Mouse (Mus musculus) lung, embryonic 15.5 days (tissue): ENCODE measurements around the gene Fgfr2. TPM values are rescaled to one million over a fixed set of nuclear protein-coding genes. Genes with fewer than 3 reads are reported as not detected.

Experiments
- ATAC-seq: fragments of 200-750 bp; cut with Nextera tagmentation; 2 replicates; pipeline ENCODE4 v1.8.0; 2017; ENCODE audit warnings: moderate number of reproducible peaks, borderline replicate concordance; ENCODE audit not compliant: low FRiP score, low TSS enrichment; ENCODE audit errors: extremely low read depth
- H3K27ac ChIP-seq: fragments of 300-500 bp; sonication (generic); 2 replicates; pipeline ENCODE4 v1.5.1; 2015; ENCODE audit warnings: moderate library complexity, mild to moderate bottlenecking, inconsistent platforms
- H3K27me3 ChIP-seq: fragments of 300-500 bp; sonication (generic); 2 replicates; pipeline ENCODE4 v1.6.1; 2015; ENCODE audit warnings: inconsistent platforms
- H3K36me3 ChIP-seq: fragments of 300-500 bp; sonication (generic); 2 replicates; pipeline ENCODE4 v1.6.1; 2015; ENCODE audit warnings: inconsistent platforms
- H3K4me1 ChIP-seq: fragments of 300-500 bp; sonication (generic); 2 replicates; pipeline ENCODE4 v1.6.1; 2015; ENCODE audit warnings: inconsistent platforms
- H3K4me2 ChIP-seq: fragments of 300-500 bp; sonication (generic); 2 replicates; pipeline ENCODE4 v1.6.1; 2015; ENCODE audit warnings: inconsistent platforms, mild to moderate bottlenecking, moderate library complexity
- H3K4me3 ChIP-seq: fragments of 300-500 bp; sonication (generic); 2 replicates; pipeline ENCODE4 v1.5.1; 2015; ENCODE audit warnings: mild to moderate bottlenecking, inconsistent platforms
- H3K9ac ChIP-seq: fragments of 300-500 bp; sonication (generic); 2 replicates; pipeline ENCODE4 v1.6.1; 2015; ENCODE audit warnings: inconsistent platforms
- H3K9me3 ChIP-seq: fragments of 300-500 bp; sonication (generic); 2 replicates; pipeline ENCODE4 v1.6.1; 2016; ENCODE audit warnings: inconsistent platforms
- WGBS: fragments of 180-500 bp; shearing (Covaris S2); methylation state at CpG from one replicate; pipeline ENCODE4 v1.1.7; 2015; 5-methylcytosine and 5-hydroxymethylcytosine counted together
- polyA plus RNA-seq: library from polyadenylated mRNA; unstranded; fragments of >200 nt; fragmentation: Nextera tagmentation; extraction: Ambion mirVana; gene quantifications from 2 replicates; pipeline ENCODE4 v1.2.1, GENCODE M21; 2015

Fgfr2 gene
- polyA plus RNA-seq, 1 experiment from 2014 or later: 160 TPM

DNA sequence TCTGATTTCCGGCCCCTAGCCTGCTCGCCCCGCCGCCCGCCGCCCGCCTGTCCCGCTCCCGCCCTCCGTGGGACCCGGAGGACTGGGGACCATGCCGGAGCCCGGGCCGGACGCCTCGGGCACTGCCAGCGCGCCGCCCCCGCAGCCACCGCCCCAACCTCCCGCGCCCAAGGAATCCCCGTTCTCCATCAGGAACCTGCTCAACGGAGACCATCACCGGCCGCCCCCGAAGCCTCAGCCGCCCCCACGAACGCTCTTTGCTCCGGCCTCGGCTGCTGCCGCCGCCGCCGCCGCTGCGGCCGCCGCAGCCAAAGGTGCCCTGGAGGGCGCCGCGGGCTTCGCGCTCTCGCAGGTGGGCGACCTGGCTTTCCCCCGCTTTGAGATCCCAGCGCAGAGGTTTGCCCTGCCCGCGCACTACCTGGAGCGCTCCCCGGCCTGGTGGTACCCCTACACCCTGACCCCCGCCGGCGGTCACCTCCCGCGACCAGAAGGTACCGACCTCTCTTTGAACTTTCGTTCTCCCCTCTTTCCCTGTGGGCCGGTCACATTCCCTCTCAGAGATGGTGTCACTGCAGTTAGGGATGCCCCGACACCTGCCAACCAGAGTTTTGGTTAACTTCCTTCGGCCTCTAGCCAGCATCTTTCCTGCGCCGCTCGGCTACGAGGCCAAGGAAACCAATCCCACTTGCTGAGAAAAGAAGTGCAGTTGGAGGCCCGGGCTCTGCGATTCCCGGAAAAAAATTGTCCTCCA, 1580.1 kb downstream of the Fgfr2 start:
- Histone ChIP-seq H3K4me3 (peak overlapping the region; percentile 38), H3K9ac (no peak overlapping the region)

DNA sequence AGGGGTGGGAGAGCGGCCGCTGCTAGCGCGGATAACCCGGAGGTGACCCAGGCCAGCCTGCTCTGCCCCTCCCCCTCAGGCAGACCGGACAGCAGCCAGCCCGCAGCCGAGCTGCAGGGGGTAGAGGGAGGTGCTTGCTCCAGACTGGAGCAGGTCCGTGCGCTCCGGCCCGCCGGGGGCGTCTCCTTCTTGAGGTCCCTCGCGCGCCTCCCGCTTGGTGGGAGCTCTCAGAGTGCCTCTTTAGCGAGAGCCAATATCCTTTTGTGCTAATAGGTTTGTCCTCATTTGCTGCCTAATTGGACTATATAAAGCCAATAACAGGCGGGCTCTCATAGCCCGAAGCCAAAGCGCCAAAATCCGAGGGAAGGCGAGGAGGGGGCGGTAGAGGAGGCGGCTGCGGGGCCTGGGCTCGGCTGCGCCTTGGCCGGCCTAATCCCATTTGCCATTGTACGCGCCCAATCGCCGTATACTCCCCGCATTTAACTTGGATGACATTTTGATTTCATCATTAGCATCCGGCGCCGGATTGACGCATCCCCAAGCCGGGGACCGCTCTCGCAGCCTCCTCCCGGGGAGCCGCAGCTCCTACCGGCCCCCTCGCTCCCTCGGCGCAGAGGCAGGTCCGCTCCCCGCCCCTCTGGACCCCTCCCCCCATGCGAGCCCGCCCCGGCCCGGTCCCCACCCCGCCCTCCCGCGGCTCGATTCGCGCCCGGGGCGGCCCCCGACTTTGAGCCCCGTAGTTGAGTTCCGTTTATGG, 1580.9 kb downstream of the Fgfr2 start, which contains the start of gene Hmx3:
Hmx3 (plus strand) TSS at position 753 of the 757 bp plus-strand sequence.
- Histone ChIP-seq H3K27me3 (peaks cover 98% of the 10 kb centered on the region), H3K4me2 (peak within 1 kb of the TSS; percentile 68), H3K4me3 (peak within 1 kb of the TSS; percentile 38), H3K4me1 (peaks cover 29% of the 10 kb centered on the region), H3K9ac (no peak within 1 kb of the TSS), H3K9me3 (no peaks in the 10 kb centered on the region), H3K27ac (no peak within 1 kb of the TSS), H3K36me3 (no peaks in the 10 kb centered on the region)
- WGBS: 0% methylated on average over 48 of the region's 65 CpGs
- no peak; the same call in 1 of the 2 replicates for ATAC-seq

More for the DNA sequence above, 1580.1 kb downstream of the Fgfr2 start:
- Histone ChIP-seq H3K36me3 (no peaks in the 10 kb centered on the region), H3K27me3 (peaks cover 98% of the 10 kb centered on the region), H3K9me3 (no peaks in the 10 kb centered on the region), H3K4me2 (peak overlapping the region; percentile 68), H3K4me1 (peaks cover 34% of the 10 kb centered on the region), H3K27ac (no peak overlapping the region)
- ATAC-seq: no peak
- WGBS: under 1% methylated on average over 63 of the region's 71 CpGs

DNA sequence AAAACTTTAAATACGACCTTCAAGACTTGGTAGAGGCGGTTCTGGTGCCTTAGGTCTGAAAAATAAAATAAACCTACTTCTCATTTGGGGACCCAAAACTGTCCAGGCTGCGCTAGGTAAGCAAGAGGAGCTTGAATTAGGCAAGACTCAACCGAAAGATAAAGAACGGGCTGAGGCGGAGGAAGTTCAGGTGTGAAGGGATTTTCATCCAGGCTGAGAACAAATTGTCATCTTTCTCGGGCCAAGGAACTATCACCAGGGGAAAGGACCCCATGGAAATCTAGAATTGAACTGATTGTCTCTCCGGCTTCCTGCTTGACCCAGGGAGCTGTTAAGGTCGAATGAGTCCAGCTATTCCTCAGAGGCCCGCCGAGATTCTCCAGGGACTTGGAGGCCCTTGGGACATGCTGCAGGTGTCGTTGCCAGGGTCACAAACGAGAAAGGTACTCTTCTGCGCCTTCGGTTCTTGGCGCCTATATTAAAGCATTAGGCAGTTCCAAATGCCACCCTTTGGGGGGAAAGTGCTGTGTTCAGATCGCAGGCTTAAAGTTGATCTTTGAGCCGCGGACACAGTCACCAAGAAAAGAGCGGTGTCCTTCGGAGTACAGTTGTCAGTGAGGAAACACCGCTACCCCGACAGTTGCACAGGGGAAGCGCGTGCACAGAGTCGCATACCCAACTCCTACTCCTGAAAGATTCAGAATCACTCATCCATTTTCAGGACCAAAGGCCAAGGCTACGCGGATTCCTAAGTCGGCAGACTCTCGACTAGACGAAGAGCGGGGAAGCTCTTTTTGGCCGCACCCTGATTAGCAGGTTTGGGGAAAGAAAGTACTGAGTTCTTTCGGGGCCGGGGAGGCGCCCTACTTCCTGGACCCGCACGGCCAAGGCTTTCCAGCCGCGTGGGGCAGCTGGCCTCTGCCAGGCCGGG, 1581.7 kb downstream of the Fgfr2 start:
- Histone ChIP-seq H3K9me3 (no peaks in the 10 kb centered on the region), H3K4me2 (peak overlapping the region; percentile 68), H3K36me3 (no peaks in the 10 kb centered on the region), H3K27me3 (peaks cover 98% of the 10 kb centered on the region), H3K9ac (no peak overlapping the region), H3K4me1 (peaks cover 29% of the 10 kb centered on the region), H3K4me3 (peak overlapping the region; percentile 38), H3K27ac (no peak overlapping the region)
- ATAC-seq: no peak
- 1% methylated on average over 41 of the region's 41 CpGs for WGBS

DNA sequence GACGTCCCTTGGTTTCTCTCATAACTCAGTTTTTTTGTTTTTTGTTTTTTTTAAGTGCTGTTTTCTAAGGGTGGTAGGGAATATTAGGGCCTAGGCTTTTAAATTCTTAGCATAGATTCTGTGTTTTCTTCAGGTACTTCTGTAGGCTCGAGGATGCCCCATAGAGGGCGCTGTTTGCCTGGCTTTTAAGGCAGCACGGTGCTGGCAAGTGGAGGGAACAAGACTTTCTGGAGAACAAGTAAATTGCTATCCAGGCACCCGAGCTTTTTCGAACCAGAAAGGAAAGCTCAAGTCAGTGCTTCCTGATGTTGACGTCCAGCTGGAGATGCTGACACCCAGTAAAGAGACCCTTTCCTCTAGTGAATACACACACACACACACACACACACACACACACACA, 1583.2 kb downstream of the Fgfr2 start:
- no peak for ATAC-seq
- no peaks in the 10 kb centered on the region for H3K9me3 ChIP-seq

DNA sequence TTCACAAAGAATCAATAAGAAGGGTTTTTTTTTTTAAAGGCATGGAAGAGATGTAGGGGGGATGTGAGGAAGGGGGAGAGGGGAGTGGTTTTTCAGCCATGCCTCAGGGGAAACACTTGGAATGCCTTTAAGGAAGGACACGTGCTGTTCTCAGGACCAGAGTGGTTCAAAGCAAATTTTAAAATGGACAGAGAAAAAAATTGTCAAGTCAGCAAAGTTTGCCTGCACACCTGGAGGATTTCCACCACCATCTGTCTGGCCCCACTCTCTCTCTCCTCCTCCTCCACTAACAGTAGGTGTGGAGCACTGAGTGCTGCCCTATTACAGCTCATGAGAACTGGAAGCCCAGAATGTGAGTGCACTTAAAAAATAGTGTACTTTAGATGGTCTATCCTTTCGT, 1619.4 kb downstream of the Fgfr2 start:
- H3K4me1 ChIP-seq: no peaks in the 10 kb centered on the region
- ATAC-seq: no peak
- H3K27me3 ChIP-seq: no peaks in the 10 kb centered on the region
- H3K36me3 ChIP-seq: no peaks in the 10 kb centered on the region
- WGBS: 73% methylated on average over 2 of the region's 2 CpGs
- H3K27ac ChIP-seq: no peak overlapping the region
- no peaks in the 10 kb centered on the region for H3K9me3 ChIP-seq
- H3K9ac ChIP-seq: no peak overlapping the region
- no peak overlapping the region for H3K4me3 ChIP-seq
- no peak overlapping the region for H3K4me2 ChIP-seq

More for the DNA sequence above, 1583.2 kb downstream of the Fgfr2 start:
- peaks cover 29% of the 10 kb centered on the region for H3K4me1 ChIP-seq
- 0% methylated on average over 7 of the region's 7 CpGs for WGBS
- H3K27me3 ChIP-seq: peaks cover 86% of the 10 kb centered on the region
- no peak overlapping the region for H3K4me3 ChIP-seq
- H3K9ac ChIP-seq: no peak overlapping the region
- no peak overlapping the region for H3K4me2 ChIP-seq
- no peak overlapping the region for H3K27ac ChIP-seq
- H3K36me3 ChIP-seq: no peaks in the 10 kb centered on the region

DNA sequence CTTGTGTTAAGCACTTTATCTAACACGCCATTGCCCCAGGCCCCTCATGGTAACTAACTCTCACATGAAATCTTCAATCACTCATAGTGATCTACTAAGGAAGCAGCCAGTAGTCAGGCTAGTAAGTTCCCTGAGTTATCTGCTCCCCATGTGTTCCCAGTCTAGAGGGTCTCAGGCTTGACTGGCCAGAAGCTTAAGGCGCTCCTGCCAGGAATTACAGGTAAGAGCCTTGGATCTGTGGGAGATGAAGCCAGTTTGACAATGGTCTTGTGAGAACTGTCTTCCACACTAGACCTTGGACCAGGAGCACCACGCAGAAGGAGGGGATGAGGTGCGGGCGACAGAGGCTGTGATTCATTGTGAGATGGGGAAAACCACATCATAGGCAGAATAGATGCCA, 1644.7 kb downstream of the Fgfr2 start:
- H3K4me1 ChIP-seq: no peaks in the 10 kb centered on the region
- no peak for ATAC-seq
- 93% methylated on average over 5 of the region's 5 CpGs for WGBS
- no peaks in the 10 kb centered on the region for H3K27me3 ChIP-seq
- H3K9me3 ChIP-seq: no peaks in the 10 kb centered on the region
- no peaks in the 10 kb centered on the region for H3K36me3 ChIP-seq
- no peak overlapping the region for H3K4me3 ChIP-seq
- H3K27ac ChIP-seq: no peak overlapping the region
- no peak overlapping the region for H3K9ac ChIP-seq
- no peak overlapping the region for H3K4me2 ChIP-seq

DNA sequence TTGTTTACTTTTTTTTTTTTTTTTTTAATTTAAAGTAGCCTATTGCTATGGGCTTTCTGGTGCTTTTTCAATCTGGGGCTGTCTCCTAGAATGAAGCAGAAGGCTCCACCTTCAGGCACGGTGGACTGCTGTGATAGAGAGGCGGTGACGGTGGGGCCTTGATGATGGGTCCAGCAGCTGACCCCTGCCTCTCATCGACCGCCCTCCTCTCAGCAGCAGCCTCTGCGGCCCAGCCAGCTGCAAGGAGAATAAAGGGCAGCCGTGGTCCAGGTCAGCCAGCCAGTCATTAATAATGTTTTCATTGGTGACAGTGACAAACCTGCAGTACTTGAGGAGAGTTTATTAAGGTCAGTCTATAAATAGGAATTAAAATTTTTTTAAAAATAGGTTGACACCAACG, 1646.0 kb downstream of the Fgfr2 start:
- no peak for ATAC-seq

DNA sequence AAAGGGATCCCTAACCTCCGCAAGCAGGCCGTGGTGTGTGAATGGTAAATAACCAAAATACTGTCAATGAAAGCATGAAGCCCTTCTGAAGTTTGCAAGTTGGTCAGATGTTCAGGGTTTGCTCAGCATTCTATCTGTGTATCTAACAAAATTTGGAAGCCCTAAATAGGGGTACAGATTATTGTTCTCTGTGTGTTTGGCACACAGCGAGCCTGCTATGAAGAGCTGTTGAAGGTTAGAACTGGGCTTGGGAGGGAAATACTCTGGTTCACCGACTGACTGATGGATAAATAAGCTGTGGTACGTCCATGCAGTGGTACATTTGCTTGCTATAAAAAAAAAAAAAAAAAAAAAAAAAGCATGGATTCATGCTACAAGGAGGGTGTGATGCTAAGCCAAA, 1651.6 kb downstream of the Fgfr2 start:
- H3K36me3 ChIP-seq: no peaks in the 10 kb centered on the region
- no peak overlapping the region for H3K27ac ChIP-seq
- H3K9me3 ChIP-seq: no peaks in the 10 kb centered on the region
- no peak overlapping the region for H3K4me2 ChIP-seq
- WGBS: 84% methylated on average over 5 of the region's 5 CpGs
- no peak overlapping the region for H3K4me3 ChIP-seq
- no peaks in the 10 kb centered on the region for H3K27me3 ChIP-seq
- H3K4me1 ChIP-seq: no peaks in the 10 kb centered on the region
- no peak for ATAC-seq
- H3K9ac ChIP-seq: no peak overlapping the region

More for the DNA sequence above, 1646.0 kb downstream of the Fgfr2 start:
- no peaks in the 10 kb centered on the region for H3K36me3 ChIP-seq
- no peaks in the 10 kb centered on the region for H3K9me3 ChIP-seq
- H3K4me3 ChIP-seq: no peak overlapping the region
- H3K27ac ChIP-seq: no peak overlapping the region
- no peaks in the 10 kb centered on the region for H3K27me3 ChIP-seq
- no peak overlapping the region for H3K9ac ChIP-seq
- H3K4me1 ChIP-seq: no peaks in the 10 kb centered on the region
- WGBS: 13% methylated on average over 8 of the region's 8 CpGs
- H3K4me2 ChIP-seq: no peak overlapping the region

DNA sequence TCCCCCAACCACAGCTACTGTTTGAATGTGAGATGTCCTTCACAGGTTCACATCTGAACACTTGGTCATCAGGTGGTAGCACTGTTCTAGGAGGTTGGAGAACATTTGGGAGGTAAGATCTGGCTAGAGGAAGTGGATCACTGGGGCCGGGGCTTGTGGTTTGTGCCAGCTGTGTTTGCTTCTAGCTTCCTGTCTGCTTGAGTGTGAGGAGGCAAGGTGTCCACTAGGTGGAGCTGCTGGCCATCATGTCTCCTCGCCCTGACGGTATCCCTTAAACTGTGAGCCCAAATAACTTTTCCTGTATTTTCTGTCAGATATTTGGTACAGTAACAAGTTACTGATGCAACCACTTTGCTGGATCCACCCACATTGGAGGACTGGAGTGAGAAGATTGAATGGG, 1653.6 kb downstream of the Fgfr2 start:
- H3K9me3 ChIP-seq: no peaks in the 10 kb centered on the region
- no peak for ATAC-seq
- 55% methylated on average over 3 of the region's 3 CpGs for WGBS
- H3K4me1 ChIP-seq: no peaks in the 10 kb centered on the region
- H3K4me2 ChIP-seq: no peak overlapping the region
- no peak overlapping the region for H3K4me3 ChIP-seq
- no peak overlapping the region for H3K27ac ChIP-seq
- H3K36me3 ChIP-seq: no peaks in the 10 kb centered on the region
- H3K27me3 ChIP-seq: no peaks in the 10 kb centered on the region
- H3K9ac ChIP-seq: no peak overlapping the region

DNA sequence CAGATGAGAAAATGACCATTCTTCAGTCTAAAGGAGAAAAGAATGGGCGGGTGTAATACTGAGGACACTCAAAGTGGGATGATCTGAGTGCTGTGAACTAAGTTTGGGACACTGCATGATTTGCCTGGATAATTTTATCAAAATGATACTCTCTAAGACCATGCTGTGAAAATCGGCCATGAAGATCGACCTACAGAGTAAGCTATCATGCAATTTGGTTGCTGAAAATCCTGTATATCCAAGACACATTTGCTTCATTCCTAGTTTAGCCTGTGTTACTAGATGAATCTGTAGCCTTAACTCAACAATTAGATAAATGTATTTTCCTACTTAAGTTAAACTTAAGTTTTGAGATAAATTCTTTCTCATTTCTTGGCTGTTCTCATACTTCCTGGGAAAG, 1655.8 kb downstream of the Fgfr2 start:
- H3K27ac ChIP-seq: no peak overlapping the region
- ATAC-seq: no peak
- no peak overlapping the region for H3K9ac ChIP-seq
- H3K9me3 ChIP-seq: no peaks in the 10 kb centered on the region
- no peaks in the 10 kb centered on the region for H3K27me3 ChIP-seq
- H3K4me2 ChIP-seq: no peak overlapping the region
- no peak overlapping the region for H3K4me3 ChIP-seq
- WGBS: 72% methylated on average over 3 of the region's 3 CpGs
- H3K4me1 ChIP-seq: no peaks in the 10 kb centered on the region
- no peaks in the 10 kb centered on the region for H3K36me3 ChIP-seq

DNA sequence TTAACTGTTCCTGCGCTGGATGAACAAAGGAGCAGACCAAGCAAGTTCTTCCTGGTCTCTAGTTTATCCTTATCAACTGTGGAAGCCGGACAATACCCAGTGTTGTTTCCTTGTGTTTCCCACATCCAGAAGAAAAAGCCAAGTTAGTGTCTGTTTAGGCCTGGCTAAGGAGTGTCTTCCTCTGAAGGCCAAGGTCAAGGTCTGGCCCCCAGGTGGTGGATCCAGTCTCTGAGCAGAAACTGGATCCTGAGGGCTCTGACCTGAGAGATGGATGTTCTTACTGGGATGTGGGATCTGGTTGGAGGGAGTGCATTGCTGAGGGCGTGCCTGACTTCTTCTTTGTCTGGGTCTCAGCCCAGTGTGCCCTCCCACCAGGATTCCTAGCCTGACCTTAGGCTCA, 1657.4 kb downstream of the Fgfr2 start:
- Histone ChIP-seq H3K4me2 (no peak overlapping the region), H3K27me3 (no peaks in the 10 kb centered on the region)

More for the DNA sequence above, 1657.4 kb downstream of the Fgfr2 start:
- Histone ChIP-seq H3K4me3 (no peak overlapping the region), H3K9me3 (no peaks in the 10 kb centered on the region), H3K4me1 (no peaks in the 10 kb centered on the region), H3K9ac (no peak overlapping the region), H3K36me3 (no peaks in the 10 kb centered on the region), H3K27ac (no peak overlapping the region)
- no peak for ATAC-seq
- 73% methylated on average over 3 of the region's 3 CpGs for WGBS
